Mouse (Mus musculus) hindbrain, postnatal 0 days (tissue): ENCODE results near the gene S1pr4. TPM values are rescaled to one million over a fixed set of nuclear protein-coding genes. Genes with fewer than 3 reads are reported as not detected.
A peak's percentile ranks its signal among the peaks of the same experiment; 100 is the strongest.

Experiments used
- ATAC-seq: fragments of 200-750 bp; cut with Nextera tagmentation; 2 replicates; pipeline ENCODE4 v1.8.0; 2017; ENCODE audit warnings: mild to moderate bottlenecking, moderate TSS enrichment, moderate library complexity
- DNase-seq: peaks from one replicate; pipeline ENCODE4 v3.0.0-alpha.2; 2015; ENCODE audit warnings: low spot score
- H3K27ac ChIP-seq: fragments of 300-500 bp; sonication (generic); 2 replicates; pipeline ENCODE4 v1.5.1; 2014; ENCODE audit warnings: mild to moderate bottlenecking
- H3K27me3 ChIP-seq: fragments of 300-500 bp; sonication (generic); 2 replicates; pipeline ENCODE4 v1.6.1; 2014; ENCODE audit warnings: low read length, mixed read lengths; ENCODE audit not compliant: insufficient read depth
- H3K36me3 ChIP-seq: fragments of 300-500 bp; sonication (generic); 2 replicates; pipeline ENCODE4 v1.6.1; 2014; ENCODE audit warnings: low read length, mixed read lengths; ENCODE audit not compliant: insufficient read depth
- H3K4me1 ChIP-seq: fragments of 300-500 bp; sonication (generic); 2 replicates; pipeline ENCODE4 v1.6.1; 2014; ENCODE audit warnings: antibody characterized with exemption, low read length, mixed read lengths; ENCODE audit not compliant: insufficient read depth
- H3K4me2 ChIP-seq: fragments of 300-500 bp; sonication (generic); 2 replicates; pipeline ENCODE4 v1.6.1; 2014; ENCODE audit warnings: low read depth, mild to moderate bottlenecking, low read length, moderate library complexity, mixed read lengths
- H3K4me3 ChIP-seq: fragments of 300-500 bp; sonication (generic); 2 replicates; pipeline ENCODE4 v1.5.1; 2014; ENCODE audit warnings: low read length
- H3K9ac ChIP-seq: fragments of 300-500 bp; sonication (generic); replicated peaks from 2 replicates; pipeline ENCODE4 v1.6.1; 2014; ENCODE audit warnings: mild to moderate bottlenecking, low read length, moderate library complexity, mixed read lengths
- H3K9me3 ChIP-seq: fragments of 300-500 bp; sonication (generic); 2 replicates; pipeline ENCODE4 v1.6.1; 2016; ENCODE audit warnings: low read length, mixed read lengths
- CTCF ChIP-seq: IDR thresholded peaks from 2 replicates; pipeline ENCODE4 v1.5.1; 2016; ENCODE audit warnings: antibody characterized with exemption, control low read depth, low read depth
- WGBS: fragments of 180-500 bp; shearing (Covaris S2); extraction: QIAGEN DNeasy Blood & Tissue Kit; methylation state at CpG from one replicate; pipeline ENCODE4 v1.1.7; 2014; 5-methylcytosine and 5-hydroxymethylcytosine counted together
- polyA plus RNA-seq: library from polyadenylated mRNA; unstranded; fragments of >200 nt; fragmentation: Nextera tagmentation; extraction: Ambion mirVana; gene quantifications from 2 replicates; pipeline ENCODE4 v1.2.1, GENCODE M21; 2015
- total RNA-seq: library from RNA; depleted of rRNA; stranded (reverse); fragments of >200 nt; gene quantifications from 2 replicates; pipeline ENCODE4 v1.2.3, GENCODE M21; 2014

S1pr4 gene
- total and polyA plus RNA-seq, 2 experiments from 2014 or later, result 0.40 to 1.3 TPM

GRCm38 (mm10) chr10:81473003-81473451 is 26.9 kb downstream of the S1pr4 start:
- peak overlapping the region; percentile 75 for H3K27ac ChIP-seq
- under 1% methylated on average over 20 of the region's 22 CpGs for WGBS
- H3K27me3 ChIP-seq, result 0 out of 2 replicates have a peak, but pooled peaks cover 3% of the 10 kb centered on the region
- no peak for TF ChIP-seq CTCF
- DNase-seq (peak; percentile 94), ATAC-seq (peak; percentile 74)
- peaks cover 8% of the 10 kb centered on the region for H3K4me1 ChIP-seq
- H3K9ac ChIP-seq, result peak overlapping the region; percentile 46; the same call in 1 of the 2 replicates
- H3K4me3 ChIP-seq, result peak overlapping the region; percentile 38
- H3K36me3 ChIP-seq, result no peaks in the 10 kb centered on the region
- no peaks in the 10 kb centered on the region for H3K9me3 ChIP-seq
- H3K4me2 ChIP-seq, result peak overlapping the region; percentile 69

- H3K27ac ChIP-seq, result peak overlapping the region; percentile 75
- H3K9me3 ChIP-seq, result no peaks in the 10 kb centered on the region
- peak overlapping the region; percentile 38 for H3K4me3 ChIP-seq
- DNase-seq (peak; percentile 25), ATAC-seq (peak; percentile 43)
- TF ChIP-seq CTCF, result no peak
- H3K4me1 ChIP-seq, result peaks cover 8% of the 10 kb centered on the region
- peak overlapping the region; percentile 69 for H3K4me2 ChIP-seq
- 0 out of 2 replicates have a peak, but pooled peaks cover 3% of the 10 kb centered on the region for H3K27me3 ChIP-seq
- H3K9ac ChIP-seq, result peak overlapping the region; percentile 46; the same call in 1 of the 2 replicates
- 4% methylated on average over 14 of the region's 18 CpGs for WGBS
- H3K36me3 ChIP-seq, result peaks cover 2% of the 10 kb centered on the region; the same call in 1 of the 2 replicates
Observed at GRCm38 (mm10) chr10:81472403-81473002, 27.4 kb downstream of the S1pr4 start.

- H3K27me3 ChIP-seq, result no peaks in the 10 kb centered on the region
- no peak overlapping the region for H3K27ac ChIP-seq
- H3K4me1 ChIP-seq, result peaks cover 8% of the 10 kb centered on the region
- ATAC-seq (no peak), DNase-seq (no peak)
- peaks cover 12% of the 10 kb centered on the region; the same call in 1 of the 2 replicates for H3K36me3 ChIP-seq
- no peak overlapping the region for H3K4me2 ChIP-seq
- no peak for TF ChIP-seq CTCF
- no peak overlapping the region for H3K9ac ChIP-seq
- 58% methylated on average over 18 of the region's 18 CpGs for WGBS
- H3K9me3 ChIP-seq, result no peaks in the 10 kb centered on the region
- H3K4me3 ChIP-seq, result no peak overlapping the region
Observed at GRCm38 (mm10) chr10:81470454-81470853, 29.5 kb downstream of the S1pr4 start.

GRCm38 (mm10) chr10:81469253-81469652 is 30.7 kb downstream of the S1pr4 start:
- Histone ChIP-seq H3K27ac (no peak overlapping the region), H3K4me2 (no peak overlapping the region), H3K4me1 (peaks cover 8% of the 10 kb centered on the region), H3K9ac (no peak overlapping the region), H3K36me3 (peaks cover 12% of the 10 kb centered on the region; the same call in 1 of the 2 replicates), H3K9me3 (no peaks in the 10 kb centered on the region), H3K4me3 (no peak overlapping the region), H3K27me3 (no peaks in the 10 kb centered on the region)
- WGBS, result 72% methylated on average over 5 of the region's 5 CpGs
- ATAC-seq (no peak), DNase-seq (no peak)
- TF ChIP-seq CTCF, result no peak

- ATAC-seq, result no peak
- H3K9ac ChIP-seq, result no peak overlapping the region
- peaks cover 8% of the 10 kb centered on the region; the same call in 1 of the 2 replicates for H3K4me1 ChIP-seq
- H3K27ac ChIP-seq, result no peak overlapping the region
- no peak for DNase-seq
- H3K36me3 ChIP-seq, result peaks cover 12% of the 10 kb centered on the region; the same call in 1 of the 2 replicates
- TF ChIP-seq CTCF, result no peak
- H3K4me2 ChIP-seq, result no peak overlapping the region
- H3K4me3 ChIP-seq, result no peak overlapping the region
- WGBS, result 78% methylated on average over 16 of the region's 16 CpGs
- H3K27me3 ChIP-seq, result no peaks in the 10 kb centered on the region
- no peaks in the 10 kb centered on the region for H3K9me3 ChIP-seq
Observed at GRCm38 (mm10) chr10:81467670-81468235, 32.2 kb downstream of the S1pr4 start.

GRCm38 (mm10) chr10:81466881-81467280 is 33.1 kb downstream of the S1pr4 start:
- Histone ChIP-seq H3K27ac (no peak overlapping the region), H3K4me1 (peaks cover 2% of the 10 kb centered on the region; the same call in 1 of the 2 replicates), H3K4me3 (no peak overlapping the region), H3K4me2 (no peak overlapping the region), H3K27me3 (no peaks in the 10 kb centered on the region), H3K9ac (no peak overlapping the region), H3K9me3 (no peaks in the 10 kb centered on the region), H3K36me3 (peaks cover 12% of the 10 kb centered on the region; the same call in 1 of the 2 replicates)
- DNase-seq, result no peak
- ATAC-seq, result no peak
- 69% methylated on average over 14 of the region's 14 CpGs for WGBS
- TF ChIP-seq CTCF, result no peak
